ENCODE assay signal across 23 mouse cellular contexts in genomic region chr2:128218961-128219360, GRCm38 (mm10).
DNase-seq lines count a peak whose midpoint lies in the region; ATAC-seq lines count a peak whose summit lies in the region.
"Had no signal": no experiment of that assay in that cellular context is flagged by ENCODE, and none has a peak within 500 bp of the region (broad histone marks: within the 10 kb centered on the region; RNA-seq: fewer than 3 reads in every experiment).

No protein-coding gene starts in this region.

- H3K9me3 ChIP-seq in embryonic facial prominence, embryonic 14.5 days (ENCODE audit: control insufficient read depth, low read length): no peaks in the 10 kb centered on the region
- H3K9me3 ChIP-seq: embryonic facial prominence, embryonic 13.5 days; forebrain, embryonic 13.5 days; forebrain, embryonic 15.5 days; G1E had no signal

- no peak for ATAC-seq in embryonic facial prominence, embryonic 14.5 days (ENCODE audit: low read depth)
- no peak for ATAC-seq in megakaryocyte progenitor cell, adult 5-6 weeks (replicated peaks; ENCODE audit: poor library complexity)
- ATAC-seq: activated CD4-positive, CD25-positive, alpha-beta regulatory T cell, adult 4 months; CD4-positive, CD25-positive, alpha-beta regulatory T cell, adult 4 months; forebrain, embryonic 13.5 days; forebrain, embryonic 15.5 days; forebrain, postnatal 0 days had no signal

- no peak overlapping the region for H3K27ac ChIP-seq in embryonic facial prominence, embryonic 14.5 days (replicated peaks; ENCODE audit: low read depth, low read length)
- H3K27ac ChIP-seq: embryonic facial prominence, embryonic 13.5 days; forebrain, embryonic 13.5 days; forebrain, embryonic 15.5 days had no signal

- no peak overlapping the region for H3K9ac ChIP-seq in embryonic facial prominence, embryonic 14.5 days (ENCODE audit: low read depth, low read length)
- H3K9ac ChIP-seq: embryonic facial prominence, embryonic 13.5 days; forebrain, embryonic 13.5 days; forebrain, embryonic 15.5 days; forebrain, postnatal 0 days had no signal

- H3K27me3 ChIP-seq in embryonic facial prominence, embryonic 14.5 days (replicated peaks; ENCODE audit: control insufficient read depth, insufficient read depth, low read length): no peaks in the 10 kb centered on the region
- H3K27me3 ChIP-seq: embryonic facial prominence, embryonic 13.5 days; forebrain, embryonic 13.5 days; forebrain, embryonic 15.5 days; Patski had no signal

- peak; percentile 41 for DNase-seq in embryo, embryonic 10 days (ENCODE audit: low spot score)
- DNase-seq in embryo, embryonic 9.5 days (ENCODE audit: extremely low spot score): no peak
- DNase-seq in embryo, embryonic 10.5 days (ENCODE audit: low spot score): peak; percentile 33
- peak; percentile 63 for DNase-seq in embryonic facial prominence, embryonic 14.5 days (ENCODE audit: low spot score)
- no peak for DNase-seq in layer of hippocampus, adult 9-11 months
- DNase-seq: adrenal gland, adult 8-10 months; adrenal gland, postnatal 25 days; B cell, adult 2 months; cerebellum, adult 11 months; cerebellum, adult 18-20 months; cerebellum, adult 8-10 months; cerebellum, adult 9-11 months; cerebellum, postnatal 14 days; cerebellum, postnatal 36 days; forebrain, postnatal 0 days had no signal

- no peaks in the 10 kb centered on the region for H3K36me3 ChIP-seq in embryonic facial prominence, embryonic 14.5 days (ENCODE audit: control insufficient read depth, insufficient read depth, low read length)
- H3K36me3 ChIP-seq: embryonic facial prominence, embryonic 13.5 days; forebrain, embryonic 15.5 days; G1E had no signal

- peaks cover 10% of the 10 kb centered on the region for H3K4me1 ChIP-seq in embryonic facial prominence, embryonic 14.5 days (ENCODE audit: control insufficient read depth, insufficient read depth, low read length)
- H3K4me1 ChIP-seq: forebrain, embryonic 13.5 days; forebrain, embryonic 15.5 days had no signal

- H3K4me3 ChIP-seq in embryonic facial prominence, embryonic 14.5 days (ENCODE audit: low read depth, low read length): no peak overlapping the region
- H3K4me3 ChIP-seq: embryonic facial prominence, embryonic 13.5 days; forebrain, embryonic 13.5 days; forebrain, embryonic 15.5 days had no signal

- H3K4me2 ChIP-seq in embryonic facial prominence, embryonic 14.5 days (ENCODE audit: low read depth, low read length): no peak overlapping the region
- H3K4me2 ChIP-seq: embryonic facial prominence, embryonic 13.5 days; forebrain, embryonic 13.5 days; forebrain, embryonic 15.5 days had no signal

- 48% methylated on average over 4 of the region's 4 CpGs for WGBS in embryonic facial prominence, embryonic 14.5 days

Comparison
In these comparisons a context has a peak if more than half of its experiments do, and no peak if none do; other contexts are left out.
1. DNase-seq: peak in embryo, embryonic 10 days (single experiment), embryo, embryonic 10.5 days (single experiment) and embryonic facial prominence, embryonic 14.5 days (single experiment); none in embryo, embryonic 9.5 days (single experiment) and layer of hippocampus, adult 9-11 months (single experiment).